Mouse (Mus musculus): Measurements from ENCODE around the gene Gimd1. TPM values are rescaled to one million over a fixed set of nuclear protein-coding genes. Genes with fewer than 3 reads are reported as not detected.

Gene Gimd1
- total and polyA plus RNA-seq, 3 experiments = not detected

- peaks cover 3 to 16% of the 10 kb centered on the region in 2 experiments; a peak in 3 of 4 replicates for H3K36me3 ChIP-seq (ENCODE audit: control insufficient read depth in 1 of 2, insufficient read depth in 2 of 2, low read length in 2 of 2)
- no peak for TF ChIP-seq POLR2AphosphoS2 (IDR thresholded peaks at IDR 0.05; ENCODE audit: low read length)
- TF ChIP-seq BHLHE40 (IDR thresholded peaks at IDR 0.05; ENCODE audit: borderline replicate concordance, low read depth, low read length) = no peak
- no peak for TF ChIP-seq POLR2A (IDR thresholded peaks at IDR 0.05; ENCODE audit: control insufficient read depth in 1 of 2, insufficient read depth in 1 of 2, low read depth in 1 of 2, low read length in 2 of 2, poor library complexity in 1 of 2)
- no peak for TF ChIP-seq CHD2 (IDR thresholded peaks at IDR 0.05; ENCODE audit: low read length)
- TF ChIP-seq MAZ (IDR thresholded peaks at IDR 0.05; ENCODE audit: low read depth, low read length) = no peak
- no peak for TF ChIP-seq MYB (IDR thresholded peaks at IDR 0.05; ENCODE audit: low read depth, low read length)
- TF ChIP-seq RAD21 (IDR thresholded peaks at IDR 0.05; ENCODE audit: low read depth, low read length) = no peak
- TF ChIP-seq ZKSCAN1 (IDR thresholded peaks at IDR 0.05; ENCODE audit: low read depth, low read length) = no peak
- TF ChIP-seq NELFE (IDR thresholded peaks at IDR 0.05; ENCODE audit: low read depth, low read length) = no peak
- TF ChIP-seq TCF12 (IDR thresholded peaks at IDR 0.05; ENCODE audit: low read depth, low read length) = no peak
- TF ChIP-seq E2F4 (IDR thresholded peaks at IDR 0.05; ENCODE audit: borderline replicate concordance, low read depth, low read length) = no peak
- no peak for TF ChIP-seq USF1 (IDR thresholded peaks at IDR 0.05; ENCODE audit: low read depth, low read length)
- TF ChIP-seq POLR2AphosphoS5 (IDR thresholded peaks at IDR 0.05; ENCODE audit: borderline replicate concordance, low read depth, low read length) = no peak
- TF ChIP-seq HCFC1 (IDR thresholded peaks at IDR 0.05; ENCODE audit: low read depth, low read length) = no peak
- TF ChIP-seq USF2 (IDR thresholded peaks at IDR 0.05; ENCODE audit: borderline replicate concordance in 1 of 2, insufficient read depth in 1 of 2, low read depth in 1 of 2, low read length in 2 of 2) = no peak
- no peaks in the 10 kb centered on the region for H3K9me3 ChIP-seq (replicated peaks; ENCODE audit: insufficient read depth, low read length)
- no peak overlapping the region for H3K9ac ChIP-seq (ENCODE audit: control insufficient read depth, low read depth, low read length, poor library complexity, severe bottlenecking)
- no peak for DNase-seq (ENCODE audit: low read depth, low spot score)
- no peaks in the 10 kb centered on the region for H3K79me2 ChIP-seq (ENCODE audit: control insufficient read depth, insufficient read depth, low read length, poor library complexity)
- no peaks in the 10 kb centered on the region for H3K27me3 ChIP-seq (ENCODE audit: control insufficient read depth in 1 of 2, insufficient read depth in 2 of 2, low read length in 2 of 2)
- no peak overlapping the region for H3K4me3 ChIP-seq (ENCODE audit: control insufficient read depth in 1 of 2, insufficient read depth in 1 of 2, low read depth in 2 of 2, low read length in 2 of 2)
- H3K4me1 ChIP-seq (ENCODE audit: control insufficient read depth in 1 of 2, insufficient read depth in 2 of 2, low read length in 2 of 2) = peaks cover 6 to 12% of the 10 kb centered on the region in 2 experiments
- no peak overlapping the region for H3K27ac ChIP-seq (ENCODE audit: control insufficient read depth, low read depth, low read length)
These were observed 24.3 kb downstream of the Gimd1 start for GRCm38 (mm10) chr3:132653959-132654358.

GRCm38 (mm10) chr3:132655955-132656354, 26.3 kb downstream of the Gimd1 start:
- peak; percentile 15 for DNase-seq (ENCODE audit: low read depth, low spot score)

More at GRCm38 (mm10) chr3:132655955-132656354, 26.3 kb downstream of the Gimd1 start:
- Histone ChIP-seq H3K27me3 (ENCODE audit: control insufficient read depth in 1 of 2, insufficient read depth in 2 of 2, low read length in 2 of 2) (no peaks in the 10 kb centered on the region), H3K27ac (ENCODE audit: control insufficient read depth, low read depth, low read length) (no peak overlapping the region), H3K4me3 (ENCODE audit: control insufficient read depth in 1 of 2, insufficient read depth in 1 of 2, low read depth in 2 of 2, low read length in 2 of 2) (no peak overlapping the region), H3K9me3 (replicated peaks; ENCODE audit: insufficient read depth, low read length) (no peaks in the 10 kb centered on the region), H3K36me3 (ENCODE audit: control insufficient read depth in 1 of 2, insufficient read depth in 2 of 2, low read length in 2 of 2) (peaks cover 3 to 6% of the 10 kb centered on the region in 2 experiments), H3K9ac (ENCODE audit: control insufficient read depth, low read depth, low read length, poor library complexity, severe bottlenecking) (no peak overlapping the region), H3K4me1 (ENCODE audit: control insufficient read depth in 1 of 2, insufficient read depth in 2 of 2, low read length in 2 of 2) (peaks cover 0 to 3% of the 10 kb centered on the region in 2 experiments; a peak in 2 of 4 replicates), H3K79me2 (ENCODE audit: control insufficient read depth, insufficient read depth, low read length, poor library complexity) (no peaks in the 10 kb centered on the region)
- TF ChIP-seq ETS1 (IDR thresholded peaks at IDR 0.05; ENCODE audit: low read depth, low read length) = no peak
- TF ChIP-seq GATA1 (IDR thresholded peaks at IDR 0.05; ENCODE audit: low read depth, low read length) = no peak
- no peak for TF ChIP-seq POLR2AphosphoS5 (IDR thresholded peaks at IDR 0.05; ENCODE audit: borderline replicate concordance, low read depth, low read length)
- no peak for TF ChIP-seq E2F4 (IDR thresholded peaks at IDR 0.05; ENCODE audit: borderline replicate concordance, low read depth, low read length)
- no peak for TF ChIP-seq MAFK (IDR thresholded peaks at IDR 0.05; ENCODE audit: borderline replicate concordance, low read depth, low read length)
- no peak for TF ChIP-seq RAD21 (IDR thresholded peaks at IDR 0.05; ENCODE audit: low read depth, low read length)
- TF ChIP-seq CHD2 (IDR thresholded peaks at IDR 0.05; ENCODE audit: low read length) = no peak
- TF ChIP-seq MEF2A (IDR thresholded peaks at IDR 0.05; ENCODE audit: extremely low read depth, insufficient replicate concordance, low read depth, low read length, poor library complexity, severe bottlenecking) = no peak
